Mouse (Mus musculus): ENCODE data around the gene Lmbr1l.

DNA sequence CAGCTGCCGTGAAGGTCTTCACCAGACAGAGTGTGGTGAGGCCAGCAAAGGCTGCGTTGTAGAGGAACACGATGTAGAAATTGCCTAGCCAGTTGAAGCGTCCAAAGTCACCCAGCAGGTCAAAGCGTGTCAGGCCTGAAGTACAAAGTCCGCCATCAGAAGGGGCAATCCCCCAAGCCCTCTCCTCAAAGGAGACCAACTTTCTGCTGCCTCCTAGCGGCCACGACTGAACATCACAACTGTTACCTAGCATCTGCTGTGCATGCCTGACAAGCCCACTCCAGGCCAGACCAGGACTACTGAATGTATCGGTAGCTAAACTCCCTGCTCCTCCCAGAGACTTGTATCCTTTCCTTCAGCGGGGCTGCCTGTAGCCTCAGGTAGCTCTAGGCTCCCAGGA lies 13.3 kb downstream of the Lmbr1l start:
- TF ChIP-seq POLR2A (IDR thresholded peaks at IDR 0.05; ENCODE audit: borderline replicate concordance, extremely low read depth, low read depth, low read length) (no peak), CTCF (IDR thresholded peaks at IDR 0.05; ENCODE audit: insufficient read depth, low read length) (peak; percentile 84)

Measured in lung, adult 2 months (tissue).